Mouse (Mus musculus) A20 (cell line): ENCODE results near the gene Brpf3.

Experiments
- DNase-seq: peaks from one replicate; pipeline ENCODE4 v3.0.0-alpha.2; 2011; ENCODE audit warnings: low read depth, low spot score

The Brpf3 gene

DNA sequence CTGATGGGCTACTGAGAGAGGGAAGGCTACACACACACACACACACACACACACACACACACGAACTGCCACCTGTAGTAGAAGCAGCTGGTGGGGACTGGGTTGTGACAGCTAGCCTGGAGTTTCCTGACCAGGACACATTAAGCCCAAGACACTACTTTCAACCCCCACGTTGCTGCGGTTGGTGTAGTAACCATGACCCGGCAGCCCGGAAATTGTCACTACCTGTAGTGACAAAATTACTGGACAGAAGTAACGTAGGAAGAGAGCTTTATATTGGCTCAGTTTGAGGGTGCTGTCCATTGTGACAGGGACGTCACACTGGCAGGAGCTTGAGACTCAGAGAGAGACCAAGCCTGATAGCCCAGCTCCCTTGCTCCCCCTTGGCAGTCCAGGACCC, 71.4 kb downstream of the Brpf3 start:
- no peak for DNase-seq

DNA sequence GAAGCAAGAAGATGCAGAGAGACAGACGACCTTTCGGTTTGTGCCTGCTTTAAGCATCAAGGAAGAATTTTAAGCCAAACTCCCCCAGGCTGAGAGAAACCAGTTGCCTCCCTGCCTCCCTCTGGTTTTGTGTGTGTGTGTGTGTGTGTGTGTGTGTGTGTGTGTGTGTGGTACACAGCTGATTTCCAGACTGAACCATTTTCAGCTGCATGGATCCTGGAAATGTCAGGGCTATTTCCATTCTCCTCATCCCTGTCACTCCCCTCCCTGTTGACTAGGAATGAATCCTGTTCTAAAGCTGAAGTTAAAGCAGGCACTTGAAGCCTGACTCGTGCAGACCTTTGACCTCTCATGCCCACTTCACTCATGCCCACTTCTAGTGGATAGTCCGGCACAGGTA, 73.3 kb downstream of the Brpf3 start:
- DNase-seq, result no peak

- DNase-seq, result no peak
Measured at GRCm38 (mm10) chr17:28874825-28875224, 73.9 kb downstream of the Brpf3 start.

DNA sequence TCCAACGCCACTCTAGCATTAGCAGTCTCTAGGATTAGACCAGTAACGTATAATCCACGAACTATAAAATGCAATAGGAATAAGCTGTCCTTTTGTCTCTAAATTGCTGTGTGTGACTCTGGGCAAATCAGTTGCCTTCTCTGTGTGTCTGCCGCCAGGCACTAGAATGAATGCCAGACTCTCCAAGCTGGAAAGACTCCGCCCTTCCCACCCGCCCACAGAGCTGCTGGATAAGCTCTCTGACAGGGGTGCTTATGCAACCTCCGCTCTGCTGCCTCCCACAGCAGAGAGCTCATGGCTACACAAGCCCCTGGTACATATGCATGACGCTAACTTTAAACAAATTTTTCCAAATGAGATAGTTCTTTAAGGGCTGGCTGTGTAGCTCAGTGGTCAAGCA, 74.4 kb downstream of the Brpf3 start:
- no peak for DNase-seq

GRCm38 (mm10) chr17:28876331-28876730, 75.4 kb downstream of the Brpf3 start:
- no peak for DNase-seq

- no peak for DNase-seq
Measured at GRCm38 (mm10) chr17:28876821-28877220, 75.9 kb downstream of the Brpf3 start.

DNA sequence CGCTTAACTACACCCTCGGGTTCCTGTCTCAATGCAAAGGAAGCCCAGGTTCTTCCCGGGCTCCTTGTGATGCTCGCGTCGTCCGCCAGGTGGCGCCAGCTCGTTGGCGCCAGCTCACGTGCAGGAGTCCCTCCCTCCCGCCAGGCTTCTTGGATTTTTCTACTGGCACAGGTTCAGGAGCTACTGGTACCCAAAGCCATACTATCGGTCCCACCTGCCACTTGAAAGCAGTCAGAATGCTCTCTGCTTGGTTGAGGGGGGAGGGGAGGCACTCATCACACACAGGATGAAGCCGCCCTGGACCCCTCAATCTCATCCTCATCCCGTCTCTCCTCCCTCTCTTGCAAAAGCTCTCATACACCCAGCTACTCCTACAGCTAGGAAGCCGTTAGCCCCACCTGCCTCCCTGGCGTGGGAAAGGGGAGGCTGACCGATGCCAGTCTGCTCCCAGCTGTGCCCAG, 79.1 kb downstream of the Brpf3 start:
- DNase-seq, result peak; percentile 70

DNA sequence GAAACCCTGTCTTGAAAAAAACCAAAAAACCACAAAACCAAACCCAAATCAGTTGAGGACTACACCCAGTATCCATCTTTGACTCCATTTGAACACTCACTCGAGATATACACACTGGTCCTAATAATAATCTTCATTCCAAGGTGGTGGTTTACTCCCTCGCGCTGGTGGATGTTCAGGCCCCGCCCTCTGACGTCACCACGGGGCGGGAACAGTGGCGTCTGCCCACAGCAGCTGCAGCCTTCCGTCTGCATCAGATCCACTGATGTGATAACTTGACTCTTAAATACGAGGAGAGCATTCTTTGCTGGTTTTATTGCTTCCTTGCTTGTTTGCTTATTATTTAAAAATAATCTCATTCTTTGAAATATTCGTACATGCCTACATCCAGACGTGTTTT, 81.4 kb downstream of the Brpf3 start:
- peak; percentile 86 for DNase-seq

DNA sequence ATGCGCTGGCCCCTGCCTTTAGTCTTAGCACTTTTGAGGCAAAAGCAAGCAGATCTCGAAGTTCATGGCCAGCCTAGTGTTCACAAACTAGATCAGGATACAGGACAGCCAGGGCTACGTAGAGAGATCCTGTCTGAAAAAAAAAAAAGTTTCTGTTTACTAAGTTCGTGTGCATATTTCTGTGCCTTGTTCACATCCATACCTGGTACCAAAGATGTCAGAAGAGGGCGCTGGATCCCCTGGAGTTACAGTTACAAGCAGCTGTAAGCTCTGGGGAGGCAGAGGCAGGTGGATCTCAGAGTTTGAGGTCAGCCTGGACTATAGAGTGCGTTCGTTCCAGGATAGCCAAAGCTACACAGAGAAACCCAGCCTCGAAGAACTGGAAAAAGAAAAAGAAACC, 81.9 kb downstream of the Brpf3 start:
- peak; percentile 82 for DNase-seq

DNA sequence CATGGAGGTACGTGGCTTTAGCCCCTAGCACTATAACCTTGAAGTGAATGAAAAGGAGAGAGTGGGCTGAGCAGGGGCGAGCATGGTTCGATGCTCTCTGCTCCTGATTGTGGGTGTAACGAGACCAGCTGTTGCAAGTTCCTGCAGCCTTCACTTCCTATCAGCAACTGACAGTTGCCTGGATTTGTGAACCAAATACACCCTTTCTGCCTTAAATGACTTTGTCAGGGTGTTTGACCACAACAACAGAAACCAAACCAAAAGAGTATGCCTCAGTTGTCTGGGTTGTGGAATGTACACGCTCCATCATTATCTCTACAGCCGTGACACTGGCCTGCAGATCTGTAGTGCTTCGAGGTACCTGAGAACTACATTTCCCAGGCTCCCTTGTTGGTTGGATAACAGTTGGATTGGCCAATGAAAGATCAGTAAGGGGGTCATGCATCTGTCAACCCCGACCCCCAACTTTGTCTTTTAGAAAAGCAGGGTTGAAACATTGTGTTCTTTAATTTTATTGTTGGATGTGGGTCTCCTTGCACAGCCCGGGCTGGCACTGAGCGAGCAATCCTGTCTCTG, 83.1 kb downstream of the Brpf3 start:
- DNase-seq, result no peak

DNA sequence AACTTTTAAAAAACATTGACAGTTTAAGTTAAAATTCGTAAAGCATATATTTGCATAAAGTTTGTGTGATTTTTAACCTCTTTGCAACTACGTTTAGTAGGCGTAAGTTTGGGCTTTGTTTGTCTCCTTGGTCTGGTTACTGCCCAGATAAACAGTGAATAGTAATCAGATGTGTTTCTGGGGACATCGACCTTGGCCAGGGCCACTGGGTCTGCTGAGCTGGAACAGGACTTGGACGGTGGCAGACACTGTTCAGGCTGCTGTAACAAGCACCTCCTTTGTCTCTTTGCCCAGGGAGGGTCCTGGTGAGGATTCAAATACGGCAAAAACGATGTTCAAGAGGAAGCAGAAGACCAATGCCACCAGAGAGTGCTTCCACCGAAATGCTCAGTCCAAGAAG, 84.3 kb downstream of the Brpf3 start:
- no peak for DNase-seq

GRCm38 (mm10) chr17:28886266-28886665, 85.4 kb downstream of the Brpf3 start:
- no peak for DNase-seq
